Mouse (Mus musculus) spleen, adult 2 months (tissue): ENCODE data around the gene Cd276. TPM values are rescaled to one million over a fixed set of nuclear protein-coding genes. Genes with fewer than 3 reads are reported as not detected.
A peak's percentile ranks its signal among the peaks of the same experiment; 100 is the strongest.

ENCODE experiments used
- DNase-seq, 2 experiments: peaks; one replicate each; pipeline versions ENCODE4 v3.0.0 to v3.0.0-alpha.2; 2012 to 2021; ENCODE audit warnings: low spot score in 2 of 2, low read depth in 1 of 2
- H3K27ac ChIP-seq: fragments of 200-500 bp; 2 replicates; pipeline ENCODE4 v1.5.1; 2012; ENCODE audit warnings: low read length, inconsistent platforms; ENCODE audit not compliant: insufficient read depth
- H3K27me3 ChIP-seq: fragments of 200-500 bp; 2 replicates; pipeline ENCODE4 v1.6.1; 2012; ENCODE audit warnings: mild to moderate bottlenecking, moderate library complexity, low read length, inconsistent platforms; ENCODE audit not compliant: control insufficient read depth, insufficient read depth
- H3K36me3 ChIP-seq: fragments of 200-500 bp; 2 replicates; pipeline ENCODE4 v1.6.1; 2012; ENCODE audit warnings: mild to moderate bottlenecking, low read length, inconsistent platforms; ENCODE audit not compliant: control insufficient read depth, insufficient read depth
- H3K4me1 ChIP-seq: fragments of 200-500 bp; 2 replicates; pipeline ENCODE4 v1.6.1; 2011; ENCODE audit warnings: inconsistent platforms; ENCODE audit not compliant: control insufficient read depth, insufficient read depth, insufficient read length
- H3K4me3 ChIP-seq: fragments of 200-500 bp; 2 replicates; pipeline ENCODE4 v1.5.1; 2011; ENCODE audit warnings: mild to moderate bottlenecking, inconsistent platforms; ENCODE audit not compliant: insufficient read depth, insufficient read length; ENCODE audit errors: extremely low read depth
- CTCF ChIP-seq: fragments of 200-500 bp; IDR thresholded peaks from 2 replicates; pipeline ENCODE4 v1.5.1; 2011; ENCODE audit warnings: mild to moderate bottlenecking, inconsistent platforms; ENCODE audit not compliant: insufficient read depth, insufficient read length, insufficient replicate concordance; ENCODE audit errors: extremely low read depth
- POLR2A ChIP-seq: fragments of 200-500 bp; IDR thresholded peaks from 2 replicates; pipeline ENCODE4 v1.6.1; 2011; ENCODE audit warnings: low read depth, low read length, inconsistent platforms
- WGBS: fragments of 180-500 bp; shearing (Covaris S2); methylation state at CpG from one replicate; pipeline ENCODE4 v1.1.7; 2018; 5-methylcytosine and 5-hydroxymethylcytosine counted together
- polyA plus RNA-seq: library from polyadenylated mRNA; depleted of rRNA; stranded (reverse); fragments of >200 nt; gene quantifications from 2 replicates; pipeline ENCODE4 v1.2.3, GENCODE M21; 2012; rRNA removed

Cd276 gene
- polyA plus RNA-seq, 1 experiment = 2.4 TPM

- Histone ChIP-seq H3K27me3 (peaks cover 16% of the 10 kb centered on the region), H3K36me3 (no peaks in the 10 kb centered on the region), H3K4me3 (no peak overlapping the region), H3K4me1 (peaks cover 11% of the 10 kb centered on the region), H3K27ac (no peak overlapping the region)
- 85% methylated on average over 2 of the region's 2 CpGs for WGBS
- no peak for DNase-seq
- TF ChIP-seq POLR2A = no peak
- TF ChIP-seq CTCF = no peak
Measured at GRCm38 (mm10) chr9:58490391-58490790, 64.8 kb downstream of the Cd276 start.

- Histone ChIP-seq H3K27me3 (peaks cover 16% of the 10 kb centered on the region), H3K36me3 (no peaks in the 10 kb centered on the region), H3K27ac (no peak overlapping the region), H3K4me3 (no peak overlapping the region), H3K4me1 (peaks cover 11% of the 10 kb centered on the region)
- WGBS = 76% methylated on average over 7 of the region's 7 CpGs
- DNase-seq = no peak
- no peak for TF ChIP-seq CTCF
Measured at GRCm38 (mm10) chr9:58489865-58490165, 65.4 kb downstream of the Cd276 start.

GRCm38 (mm10) chr9:58489133-58489864 is 65.9 kb downstream of the Cd276 start:
- Histone ChIP-seq H3K4me3 (no peak overlapping the region), H3K27me3 (peaks cover 16% of the 10 kb centered on the region), H3K27ac (no peak overlapping the region), H3K36me3 (no peaks in the 10 kb centered on the region), H3K4me1 (peaks cover 11% of the 10 kb centered on the region)
- TF ChIP-seq POLR2A (no peak), CTCF (no peak)
- DNase-seq = no peak
- WGBS = 41% methylated on average over 13 of the region's 13 CpGs

GRCm38 (mm10) chr9:58487851-58488801 is 67.1 kb downstream of the Cd276 start, which contains the start of gene Insyn1:
TSS of gene Insyn1 (plus strand) at chr9:58488603.
- WGBS = under 1% methylated on average over 88 of the region's 104 CpGs
- Histone ChIP-seq H3K36me3 (no peaks in the 10 kb centered on the region), H3K4me3 (peak within 1 kb of the TSS; percentile 42; the same call in 1 of the 2 replicates), H3K4me1 (peaks cover 11% of the 10 kb centered on the region), H3K27ac (no peak within 1 kb of the TSS), H3K27me3 (peaks cover 16% of the 10 kb centered on the region)
- DNase-seq = no peak
- TF ChIP-seq POLR2A = no peak
- no peak for TF ChIP-seq CTCF

GRCm38 (mm10) chr9:58487076-58487475 is 68.2 kb downstream of the Cd276 start:
- WGBS = 52% methylated on average over 3 of the region's 3 CpGs
- no peak overlapping the region for H3K4me3 ChIP-seq
- H3K36me3 ChIP-seq = no peaks in the 10 kb centered on the region
- DNase-seq = no peak
- peaks cover 16% of the 10 kb centered on the region for H3K27me3 ChIP-seq
- peaks cover 11% of the 10 kb centered on the region for H3K4me1 ChIP-seq
- TF ChIP-seq CTCF (no peak), POLR2A (no peak)
- no peak overlapping the region for H3K27ac ChIP-seq

Other genes with a start within 250 kb of the Cd276 start
- 26.6 and 29.5 TPM in 2 replicates for gene Loxl1, start 242.3 kb downstream of the Cd276 start, polyA plus RNA-seq
- not detected in 2 replicates for gene Tbc1d21, start 185.0 kb downstream of the Cd276 start, polyA plus RNA-seq
- 1.1 and 1.2 TPM in 2 replicates for gene Insyn1, start 66.8 kb downstream of the Cd276 start, polyA plus RNA-seq
- gene Nptn, start 26.8 kb upstream of the Cd276 start, polyA plus RNA-seq = 208 and 221 TPM in 2 replicates
- 1.8 and 5.0 TPM in 2 replicates for gene Rec114, start 188.5 kb upstream of the Cd276 start, polyA plus RNA-seq